Mouse (Mus musculus): Measurements from ENCODE around the gene Lims1. TPM values are rescaled to one million over a fixed set of nuclear protein-coding genes. Genes with fewer than 3 reads are reported as not detected.

Lims1 gene
- polyA plus RNA-seq, 1 experiment from 2014 or later: 102 TPM

GRCm38 (mm10) chr10:58356460-58356859 lies 33.2 kb downstream of the Lims1 start:
- WGBS: 92% methylated on average over 3 of the region's 3 CpGs

GRCm38 (mm10) chr10:58359123-58359522 lies 35.9 kb downstream of the Lims1 start:
- WGBS: 81% methylated on average over 2 of the region's 2 CpGs
- no peaks in the 10 kb centered on the region for H3K9me3 ChIP-seq
- H3K4me1 ChIP-seq: peaks cover 5% of the 10 kb centered on the region
- H3K36me3 ChIP-seq (replicated peaks): 0 out of 2 replicates have a peak, but pooled peaks cover 3% of the 10 kb centered on the region
- H3K27ac ChIP-seq: no peak overlapping the region
- H3K27me3 ChIP-seq (ENCODE audit: poor library complexity, severe bottlenecking): no peaks in the 10 kb centered on the region
- H3K4me3 ChIP-seq: no peak overlapping the region
- no peak for DNase-seq (ENCODE audit: extremely low spot score, low spot score)

More at GRCm38 (mm10) chr10:58356460-58356859, 33.2 kb downstream of the Lims1 start:
- Histone ChIP-seq H3K27ac (no peak overlapping the region), H3K27me3 (ENCODE audit: poor library complexity, severe bottlenecking) (no peaks in the 10 kb centered on the region), H3K9me3 (no peaks in the 10 kb centered on the region), H3K4me1 (peaks cover 8% of the 10 kb centered on the region), H3K4me3 (no peak overlapping the region), H3K36me3 (replicated peaks) (peaks cover 4% of the 10 kb centered on the region; the same call in 1 of the 2 replicates)
- no peak for DNase-seq (ENCODE audit: extremely low spot score, low spot score)

- Histone ChIP-seq H3K9me3 (no peaks in the 10 kb centered on the region), H3K27me3 (ENCODE audit: poor library complexity, severe bottlenecking) (no peaks in the 10 kb centered on the region), H3K36me3 (replicated peaks) (0 out of 2 replicates have a peak, but pooled peaks cover 3% of the 10 kb centered on the region), H3K4me1 (no peaks in the 10 kb centered on the region), H3K4me3 (no peak overlapping the region), H3K27ac (no peak overlapping the region)
- WGBS: 95% methylated on average over 7 of the region's 7 CpGs
- DNase-seq (ENCODE audit: extremely low spot score, low spot score): no peak
Observed at GRCm38 (mm10) chr10:58359952-58360351, 36.7 kb downstream of the Lims1 start.

GRCm38 (mm10) chr10:58362745-58363144 lies 39.5 kb downstream of the Lims1 start:
- Histone ChIP-seq H3K4me3 (no peak overlapping the region), H3K36me3 (replicated peaks) (no peaks in the 10 kb centered on the region), H3K9me3 (no peaks in the 10 kb centered on the region), H3K4me1 (peaks cover 5% of the 10 kb centered on the region), H3K27me3 (ENCODE audit: poor library complexity, severe bottlenecking) (no peaks in the 10 kb centered on the region), H3K27ac (no peak overlapping the region)
- no peak for DNase-seq (ENCODE audit: extremely low spot score, low spot score)
- WGBS: 94% methylated on average over 1 of the region's 1 CpGs

GRCm38 (mm10) chr10:58364770-58365515 lies 41.7 kb downstream of the Lims1 start:
- no peak for DNase-seq (ENCODE audit: extremely low spot score, low spot score)
- no peaks in the 10 kb centered on the region for H3K9me3 ChIP-seq
- no peaks in the 10 kb centered on the region for H3K36me3 ChIP-seq (replicated peaks)
- H3K4me3 ChIP-seq: no peak overlapping the region
- H3K27me3 ChIP-seq (ENCODE audit: poor library complexity, severe bottlenecking): no peaks in the 10 kb centered on the region
- H3K27ac ChIP-seq: no peak overlapping the region
- 91% methylated on average over 5 of the region's 5 CpGs for WGBS
- H3K4me1 ChIP-seq: peaks cover 26% of the 10 kb centered on the region

- H3K4me3 ChIP-seq: no peak overlapping the region
- WGBS: 86% methylated on average over 7 of the region's 7 CpGs
Observed at GRCm38 (mm10) chr10:58368791-58369706, 45.8 kb downstream of the Lims1 start.

GRCm38 (mm10) chr10:58369707-58370093 lies 46.4 kb downstream of the Lims1 start:
- 49% methylated on average over 3 of the region's 3 CpGs for WGBS
- Histone ChIP-seq H3K27me3 (ENCODE audit: poor library complexity, severe bottlenecking) (no peaks in the 10 kb centered on the region), H3K36me3 (replicated peaks) (no peaks in the 10 kb centered on the region), H3K9me3 (no peaks in the 10 kb centered on the region), H3K27ac (peak overlapping the region; percentile 36; the same call in 1 of the 2 replicates), H3K4me1 (peaks cover 44% of the 10 kb centered on the region), H3K4me3 (no peak overlapping the region)
- no peak for DNase-seq (ENCODE audit: extremely low spot score, low spot score)

More at GRCm38 (mm10) chr10:58368791-58369706, 45.8 kb downstream of the Lims1 start:
- Histone ChIP-seq H3K27me3 (ENCODE audit: poor library complexity, severe bottlenecking) (no peaks in the 10 kb centered on the region), H3K9me3 (no peaks in the 10 kb centered on the region), H3K27ac (peak overlapping the region; percentile 36; the same call in 1 of the 2 replicates), H3K4me1 (peaks cover 44% of the 10 kb centered on the region), H3K36me3 (replicated peaks) (no peaks in the 10 kb centered on the region)
- no peak for DNase-seq (ENCODE audit: extremely low spot score, low spot score)

GRCm38 (mm10) chr10:58370143-58370542 lies 46.9 kb downstream of the Lims1 start:
- Histone ChIP-seq H3K36me3 (replicated peaks) (no peaks in the 10 kb centered on the region), H3K27me3 (ENCODE audit: poor library complexity, severe bottlenecking) (no peaks in the 10 kb centered on the region), H3K27ac (peak overlapping the region; percentile 60; the same call in 1 of the 2 replicates), H3K4me1 (peaks cover 44% of the 10 kb centered on the region), H3K4me3 (no peak overlapping the region), H3K9me3 (no peaks in the 10 kb centered on the region)
- DNase-seq (ENCODE audit: extremely low spot score, low spot score): no peak

- Histone ChIP-seq H3K4me3 (no peak overlapping the region), H3K27me3 (ENCODE audit: poor library complexity, severe bottlenecking) (no peaks in the 10 kb centered on the region), H3K36me3 (replicated peaks) (no peaks in the 10 kb centered on the region), H3K9me3 (no peaks in the 10 kb centered on the region), H3K4me1 (peaks cover 44% of the 10 kb centered on the region), H3K27ac (peak overlapping the region; percentile 60; the same call in 1 of the 2 replicates)
- no peak for DNase-seq (ENCODE audit: extremely low spot score, low spot score)
Observed at GRCm38 (mm10) chr10:58370559-58370958, 47.3 kb downstream of the Lims1 start.

GRCm38 (mm10) chr10:58371279-58371842 lies 48.1 kb downstream of the Lims1 start:
- H3K36me3 ChIP-seq (replicated peaks): no peaks in the 10 kb centered on the region
- H3K27ac ChIP-seq: peak overlapping the region; percentile 60
- no peak for DNase-seq (ENCODE audit: extremely low spot score, low spot score)
- no peaks in the 10 kb centered on the region for H3K9me3 ChIP-seq
- peaks cover 44% of the 10 kb centered on the region for H3K4me1 ChIP-seq
- WGBS: 39% methylated on average over 14 of the region's 14 CpGs
- peak overlapping the region; percentile 18 for H3K4me3 ChIP-seq
- H3K27me3 ChIP-seq (ENCODE audit: poor library complexity, severe bottlenecking): no peaks in the 10 kb centered on the region

GRCm38 (mm10) chr10:58372430-58373030 lies 49.3 kb downstream of the Lims1 start:
- no peak overlapping the region for H3K4me3 ChIP-seq
- H3K27me3 ChIP-seq (ENCODE audit: poor library complexity, severe bottlenecking): no peaks in the 10 kb centered on the region
- DNase-seq (ENCODE audit: extremely low spot score, low spot score): no peak
- WGBS: 88% methylated on average over 6 of the region's 6 CpGs
- H3K9me3 ChIP-seq: no peaks in the 10 kb centered on the region
- peaks cover 42% of the 10 kb centered on the region for H3K4me1 ChIP-seq
- H3K36me3 ChIP-seq (replicated peaks): no peaks in the 10 kb centered on the region
- no peak overlapping the region for H3K27ac ChIP-seq

GRCm38 (mm10) chr10:58373829-58374228 lies 50.6 kb downstream of the Lims1 start:
- Histone ChIP-seq H3K4me1 (peaks cover 29% of the 10 kb centered on the region), H3K27ac (no peak overlapping the region), H3K36me3 (replicated peaks) (no peaks in the 10 kb centered on the region), H3K4me3 (no peak overlapping the region), H3K9me3 (no peaks in the 10 kb centered on the region), H3K27me3 (ENCODE audit: poor library complexity, severe bottlenecking) (no peaks in the 10 kb centered on the region)
- no peak for DNase-seq (ENCODE audit: extremely low spot score, low spot score)

Measured in forebrain, embryonic 10.5 days (tissue).